Mouse (Mus musculus) hindbrain, embryonic 13.5 days (tissue): ENCODE measurements around the gene Ifnar1. TPM values are rescaled to one million over a fixed set of nuclear protein-coding genes. Genes with fewer than 3 reads are reported as not detected.

Source experiments
- ATAC-seq: fragments of 200-750 bp; cut with Nextera tagmentation; 2 replicates; pipeline ENCODE4 v1.8.0; 2017; ENCODE audit warnings: moderate TSS enrichment; ENCODE audit not compliant: low FRiP score
- H3K27ac ChIP-seq: fragments of 300-500 bp; sonication (generic); 2 replicates; pipeline ENCODE4 v1.5.1; 2015; ENCODE audit warnings: inconsistent platforms, mild to moderate bottlenecking, moderate library complexity
- H3K27me3 ChIP-seq: fragments of 300-500 bp; sonication (generic); 2 replicates; pipeline ENCODE4 v1.6.1; 2015; ENCODE audit warnings: mild to moderate bottlenecking, inconsistent platforms
- H3K36me3 ChIP-seq: fragments of 300-500 bp; sonication (generic); 2 replicates; pipeline ENCODE4 v1.6.1; 2015; ENCODE audit warnings: mild to moderate bottlenecking, inconsistent platforms
- H3K4me1 ChIP-seq: fragments of 300-500 bp; sonication (generic); replicated peaks from 2 replicates; pipeline ENCODE4 v1.6.1; 2015; ENCODE audit warnings: inconsistent platforms
- H3K4me2 ChIP-seq: fragments of 300-500 bp; sonication (generic); 2 replicates; pipeline ENCODE4 v1.6.1; 2015; ENCODE audit warnings: inconsistent platforms, mild to moderate bottlenecking, moderate library complexity
- H3K4me3 ChIP-seq: fragments of 300-500 bp; sonication (generic); 2 replicates; pipeline ENCODE4 v1.5.1; 2015; ENCODE audit warnings: mild to moderate bottlenecking, inconsistent platforms
- H3K9ac ChIP-seq: fragments of 300-500 bp; sonication (generic); 2 replicates; pipeline ENCODE4 v1.6.1; 2015; ENCODE audit warnings: mild to moderate bottlenecking, inconsistent platforms
- H3K9me3 ChIP-seq: fragments of 300-500 bp; sonication (generic); 2 replicates; pipeline ENCODE4 v1.6.1; 2016; ENCODE audit warnings: inconsistent platforms
- WGBS: fragments of 180-500 bp; shearing (Covaris S2); methylation state at CpG from one replicate; pipeline ENCODE4 v1.1.7; 2015; 5-methylcytosine and 5-hydroxymethylcytosine counted together
- polyA plus RNA-seq: library from polyadenylated mRNA; unstranded; fragments of >200 nt; fragmentation: Nextera tagmentation; extraction: Ambion mirVana; gene quantifications from 2 replicates; pipeline ENCODE4 v1.2.1, GENCODE M21; 2015

Gene Ifnar1
- polyA plus RNA-seq, 1 experiment from 2014 or later, result 48.4 TPM

DNA sequence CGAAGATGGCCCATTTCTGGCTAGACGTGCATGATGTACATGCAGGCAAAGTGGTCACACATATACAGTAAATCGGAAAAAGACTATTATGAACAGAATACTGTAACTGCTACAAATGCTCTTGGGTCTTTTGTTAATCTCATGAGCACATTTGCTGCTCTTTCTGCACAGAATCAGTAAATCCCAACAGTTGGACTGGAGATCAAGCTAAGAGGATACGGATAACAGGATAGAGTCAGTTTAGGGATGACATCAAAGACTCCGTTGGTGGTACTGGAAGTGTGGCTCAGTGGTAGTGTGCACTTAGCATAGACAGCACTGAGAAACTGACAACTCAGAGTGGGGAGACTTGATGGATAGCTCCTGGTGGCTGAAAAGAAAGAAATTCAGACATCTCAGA is 803 bp downstream of the Ifnar1 start:
- H3K27ac ChIP-seq, result peak overlapping the region; percentile 97

GRCm38 (mm10) chr16:91488066-91488465 is 3.0 kb downstream of the Ifnar1 start:
- Histone ChIP-seq H3K4me3 (no peak overlapping the region), H3K27ac (no peak overlapping the region), H3K27me3 (no peaks in the 10 kb centered on the region), H3K4me1 (peaks cover 31% of the 10 kb centered on the region), H3K36me3 (peaks cover 44% of the 10 kb centered on the region), H3K9me3 (no peaks in the 10 kb centered on the region), H3K4me2 (no peak overlapping the region), H3K9ac (no peak overlapping the region)
- WGBS, result 93% methylated on average over 2 of the region's 2 CpGs
- no peak for ATAC-seq

More for the DNA sequence above, 803 bp downstream of the Ifnar1 start:
- peak overlapping the region; percentile 96 for H3K4me3 ChIP-seq
- peaks cover 26% of the 10 kb centered on the region for H3K36me3 ChIP-seq
- H3K9me3 ChIP-seq, result no peaks in the 10 kb centered on the region
- ATAC-seq, result 0 out of 2 replicates have a peak, but pooled peaks have one; percentile 4
- peaks cover 31% of the 10 kb centered on the region for H3K4me1 ChIP-seq
- H3K27me3 ChIP-seq, result no peaks in the 10 kb centered on the region
- peak overlapping the region; percentile 76 for H3K4me2 ChIP-seq
- peak overlapping the region; percentile 99 for H3K9ac ChIP-seq
- WGBS, result 44% methylated on average over 5 of the region's 5 CpGs

GRCm38 (mm10) chr16:91490897-91491296 is 5.9 kb downstream of the Ifnar1 start:
- Histone ChIP-seq H3K4me3 (no peak overlapping the region), H3K36me3 (peaks cover 72% of the 10 kb centered on the region), H3K27me3 (no peaks in the 10 kb centered on the region), H3K4me1 (peaks cover 22% of the 10 kb centered on the region), H3K9me3 (no peaks in the 10 kb centered on the region), H3K4me2 (no peak overlapping the region), H3K27ac (no peak overlapping the region), H3K9ac (no peak overlapping the region)
- 93% methylated on average over 4 of the region's 4 CpGs for WGBS
- no peak for ATAC-seq

DNA sequence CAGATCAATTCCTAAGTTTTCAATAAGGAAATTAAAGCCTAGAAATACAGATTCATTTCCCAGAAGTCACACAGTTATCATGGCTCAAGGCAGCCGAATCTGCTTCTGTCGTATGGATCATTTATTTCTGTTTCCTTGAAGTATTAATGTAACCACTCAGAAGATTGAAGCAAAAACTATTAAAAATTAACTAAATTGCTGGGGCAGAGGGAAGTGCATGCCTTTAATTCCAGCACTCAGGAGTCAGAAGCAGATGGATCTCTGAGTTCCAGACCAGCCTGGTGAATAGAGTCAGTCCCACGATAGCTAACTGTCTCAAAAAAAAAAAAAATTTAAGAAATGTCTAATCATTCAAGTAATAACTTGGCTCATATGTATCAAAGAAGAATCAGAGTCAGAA is 6.4 kb downstream of the Ifnar1 start:
- H3K4me2 ChIP-seq, result no peak overlapping the region
- H3K36me3 ChIP-seq, result peaks cover 78% of the 10 kb centered on the region
- WGBS, result 91% methylated on average over 3 of the region's 3 CpGs
- no peak for ATAC-seq
- no peaks in the 10 kb centered on the region for H3K27me3 ChIP-seq
- H3K9ac ChIP-seq, result no peak overlapping the region; the same call in 1 of the 2 replicates
- H3K4me3 ChIP-seq, result no peak overlapping the region
- no peak overlapping the region for H3K27ac ChIP-seq
- H3K9me3 ChIP-seq, result no peaks in the 10 kb centered on the region
- peaks cover 16% of the 10 kb centered on the region for H3K4me1 ChIP-seq

GRCm38 (mm10) chr16:91495501-91495900 is 10.5 kb downstream of the Ifnar1 start:
- Histone ChIP-seq H3K4me1 (no peaks in the 10 kb centered on the region), H3K4me3 (no peak overlapping the region), H3K27me3 (no peaks in the 10 kb centered on the region), H3K9ac (no peak overlapping the region), H3K36me3 (peaks cover 96% of the 10 kb centered on the region), H3K9me3 (no peaks in the 10 kb centered on the region), H3K27ac (no peak overlapping the region), H3K4me2 (no peak overlapping the region)
- ATAC-seq, result no peak
- WGBS, result 93% methylated on average over 4 of the region's 4 CpGs

DNA sequence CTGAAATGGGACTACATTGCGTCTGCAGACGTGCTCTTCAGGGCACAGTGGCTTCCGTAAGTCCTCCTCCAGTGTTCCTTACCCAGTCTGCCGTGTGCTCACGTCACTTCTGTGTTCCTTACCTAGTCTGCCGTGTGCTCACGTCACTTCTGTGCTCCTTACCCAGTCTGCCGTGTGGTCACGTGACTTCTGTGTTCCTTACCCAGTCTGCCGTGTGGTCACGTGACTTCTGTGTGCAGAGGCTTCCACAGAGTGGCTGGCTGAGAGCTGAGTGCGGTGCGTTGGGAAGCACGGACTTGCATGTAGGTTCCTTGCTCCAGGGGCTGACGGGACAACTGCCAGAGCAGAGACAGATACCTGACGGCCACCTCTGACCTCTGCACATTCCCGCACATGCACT is 11.2 kb downstream of the Ifnar1 start:
- ATAC-seq, result no peak
- no peak overlapping the region for H3K27ac ChIP-seq
- no peak overlapping the region for H3K4me3 ChIP-seq
- H3K9me3 ChIP-seq, result no peaks in the 10 kb centered on the region
- no peaks in the 10 kb centered on the region for H3K27me3 ChIP-seq
- H3K9ac ChIP-seq, result no peak overlapping the region
- H3K36me3 ChIP-seq, result peaks cover 96% of the 10 kb centered on the region
- no peak overlapping the region for H3K4me2 ChIP-seq
- no peaks in the 10 kb centered on the region for H3K4me1 ChIP-seq
- WGBS, result 93% methylated on average over 17 of the region's 17 CpGs

- Histone ChIP-seq H3K9me3 (no peaks in the 10 kb centered on the region), H3K36me3 (peaks cover 98% of the 10 kb centered on the region), H3K27me3 (no peaks in the 10 kb centered on the region), H3K4me1 (no peaks in the 10 kb centered on the region), H3K9ac (no peak overlapping the region), H3K4me3 (no peak overlapping the region), H3K27ac (no peak overlapping the region), H3K4me2 (no peak overlapping the region)
- no peak for ATAC-seq
- 96% methylated on average over 3 of the region's 3 CpGs for WGBS
These were observed 11.7 kb downstream of the Ifnar1 start for GRCm38 (mm10) chr16:91496766-91497165.

DNA sequence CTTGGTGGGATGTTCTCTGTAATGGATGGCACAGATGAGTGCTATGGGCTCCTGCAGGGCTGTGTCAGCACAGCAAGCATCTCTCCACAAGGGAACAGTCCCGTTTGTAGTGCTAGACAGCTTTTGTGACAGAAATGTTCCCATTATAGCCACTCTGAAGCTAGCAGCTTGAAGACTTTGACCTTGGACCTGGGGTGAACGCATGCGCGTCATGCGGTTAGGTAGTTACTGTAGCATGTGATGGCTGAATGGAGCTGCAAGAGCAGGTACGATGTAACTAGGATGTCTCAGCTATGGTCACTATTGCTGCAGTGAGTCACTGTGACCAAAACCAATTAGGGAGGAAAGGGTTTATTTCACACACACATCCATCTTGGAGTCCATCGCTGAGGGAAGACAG is 13.0 kb downstream of the Ifnar1 start:
- Histone ChIP-seq H3K4me1 (no peaks in the 10 kb centered on the region), H3K4me2 (no peak overlapping the region), H3K9me3 (no peaks in the 10 kb centered on the region), H3K36me3 (peaks cover 93% of the 10 kb centered on the region), H3K4me3 (no peak overlapping the region), H3K27ac (no peak overlapping the region), H3K27me3 (no peaks in the 10 kb centered on the region), H3K9ac (no peak overlapping the region)
- ATAC-seq, result no peak
- whole genome bisulfite sequencing, result 90% methylated on average over 7 of the region's 7 CpGs

DNA sequence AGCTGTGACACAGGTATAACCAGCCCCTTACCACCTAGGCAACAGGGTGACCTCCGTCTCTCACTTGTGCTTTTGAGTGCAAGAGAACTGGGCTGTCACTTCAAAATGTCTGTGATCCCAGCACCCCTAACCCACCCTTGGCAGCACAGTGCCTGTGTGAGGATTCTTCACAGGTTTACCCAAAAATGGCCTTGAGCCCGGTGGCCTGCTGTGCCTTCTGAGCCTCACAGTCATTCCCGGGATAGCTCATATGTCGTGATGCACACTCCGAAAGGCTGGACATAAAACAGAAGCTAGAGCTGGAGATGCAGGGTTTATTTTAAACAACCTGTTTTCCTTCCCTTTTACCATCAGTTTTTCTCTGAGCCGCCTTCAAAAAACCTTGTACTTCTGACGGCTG is 19.7 kb downstream of the Ifnar1 start:
- Histone ChIP-seq H3K27ac (no peak overlapping the region), H3K4me2 (no peak overlapping the region), H3K4me1 (no peaks in the 10 kb centered on the region), H3K27me3 (no peaks in the 10 kb centered on the region), H3K9ac (no peak overlapping the region), H3K4me3 (no peak overlapping the region), H3K36me3 (peaks cover 78% of the 10 kb centered on the region), H3K9me3 (no peaks in the 10 kb centered on the region)
- no peak for ATAC-seq
- WGBS, result 94% methylated on average over 7 of the region's 7 CpGs

- no peak overlapping the region for H3K4me2 ChIP-seq
- no peak for ATAC-seq
- no peaks in the 10 kb centered on the region for H3K4me1 ChIP-seq
- no peak overlapping the region for H3K27ac ChIP-seq
- H3K9ac ChIP-seq, result no peak overlapping the region
- no peak overlapping the region for H3K4me3 ChIP-seq
- peaks cover 78% of the 10 kb centered on the region for H3K36me3 ChIP-seq
- WGBS, result 90% methylated on average over 15 of the region's 15 CpGs
- no peaks in the 10 kb centered on the region for H3K9me3 ChIP-seq
- H3K27me3 ChIP-seq, result no peaks in the 10 kb centered on the region
These were observed 20.1 kb downstream of the Ifnar1 start for GRCm38 (mm10) chr16:91505116-91505601.

GRCm38 (mm10) chr16:91506396-91506795 is 21.4 kb downstream of the Ifnar1 start:
- H3K4me1 ChIP-seq, result no peaks in the 10 kb centered on the region
- no peak overlapping the region for H3K9ac ChIP-seq
- H3K36me3 ChIP-seq, result peaks cover 66% of the 10 kb centered on the region
- no peak overlapping the region for H3K27ac ChIP-seq
- ATAC-seq, result no peak
- no peaks in the 10 kb centered on the region for H3K27me3 ChIP-seq
- no peak overlapping the region for H3K4me2 ChIP-seq
- 97% methylated on average over 12 of the region's 12 CpGs for WGBS
- no peaks in the 10 kb centered on the region for H3K9me3 ChIP-seq
- H3K4me3 ChIP-seq, result no peak overlapping the region

- Histone ChIP-seq H3K27me3 (no peaks in the 10 kb centered on the region), H3K4me3 (no peak overlapping the region), H3K27ac (no peak overlapping the region), H3K9ac (no peak overlapping the region), H3K4me1 (no peaks in the 10 kb centered on the region), H3K36me3 (peaks cover 15% of the 10 kb centered on the region), H3K9me3 (no peaks in the 10 kb centered on the region), H3K4me2 (no peak overlapping the region)
- 36% methylated on average over 7 of the region's 7 CpGs for WGBS
- no peak for ATAC-seq
These were observed 27.2 kb downstream of the Ifnar1 start for GRCm38 (mm10) chr16:91512161-91512787.

- H3K4me2 ChIP-seq, result no peak overlapping the region
- WGBS, result 92% methylated on average over 6 of the region's 6 CpGs
These were observed 28.1 kb downstream of the Ifnar1 start for GRCm38 (mm10) chr16:91513099-91513498.

More at GRCm38 (mm10) chr16:91513099-91513498, 28.1 kb downstream of the Ifnar1 start:
- Histone ChIP-seq H3K27me3 (no peaks in the 10 kb centered on the region), H3K9me3 (no peaks in the 10 kb centered on the region), H3K9ac (no peak overlapping the region; the same call in 1 of the 2 replicates), H3K36me3 (peaks cover 12% of the 10 kb centered on the region; the same call in 1 of the 2 replicates), H3K4me3 (no peak overlapping the region), H3K27ac (no peak overlapping the region), H3K4me1 (no peaks in the 10 kb centered on the region)
- no peak for ATAC-seq
